Mouse (Mus musculus): Measurements from ENCODE around the gene Fam90a1b. TPM values are rescaled to one million over a fixed set of nuclear protein-coding genes. Genes with fewer than 3 reads are reported as not detected.
"Not testable (repeated sequence)": the region's sequence is repeated elsewhere in the genome, so short reads cannot be mapped to it uniquely, and the experiment has no call there.

Gene Fam90a1b
- 0.04 TPM in 1 of 2 replicates, not detected in the other for polyA plus RNA-seq (2016; fragmentation: Nextera tagmentation; extraction: Ambion mirVana)

DNA sequence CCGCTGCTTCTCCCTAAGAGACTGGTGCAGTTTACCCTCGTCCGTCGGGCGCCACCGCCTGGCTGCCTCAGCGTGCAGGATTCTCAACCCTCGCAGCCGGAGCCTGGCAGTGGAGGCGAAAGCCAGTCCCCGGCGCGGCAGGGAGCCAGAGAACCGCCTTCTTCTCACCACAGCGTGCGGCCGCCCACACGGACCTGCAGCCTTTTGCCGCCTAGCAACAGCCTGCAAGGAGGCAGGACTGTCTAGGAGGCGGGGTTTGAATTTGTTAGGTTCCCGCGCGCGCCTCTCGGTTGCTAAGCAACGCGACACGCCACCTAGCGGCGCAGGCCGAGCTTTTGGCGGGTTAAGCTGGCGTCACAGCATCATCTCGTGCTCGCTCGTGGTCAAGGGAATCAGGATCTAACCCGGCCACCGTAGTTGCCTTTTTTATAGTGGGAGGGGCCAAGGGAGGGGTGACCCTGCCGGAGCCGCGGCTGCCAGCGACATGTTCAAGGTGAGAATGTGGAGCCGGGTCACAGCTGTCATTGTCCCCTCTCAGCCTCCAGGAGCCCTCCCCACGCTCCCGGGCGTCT, at the start of gene Fam90a1b, which contains the start of gene Apoo:
Gene Fam90a1b (minus strand): TSS at position 108 of the 572 bp plus-strand sequence.
Gene Apoo (plus strand): TSS at position 448 of the 572 bp plus-strand sequence.
- H3K4me3 ChIP-seq: peak within 1 kb of the TSS; percentile 65
- peak within 1 kb of the TSS; percentile 88 for H3K27ac ChIP-seq
- 17% methylated on average over 46 of the region's 46 CpGs for WGBS
- H3K27me3 ChIP-seq (ENCODE audit: insufficient read depth, poor library complexity, severe bottlenecking): peaks cover 69% of the 10 kb centered on the region
- H3K36me3 ChIP-seq: no peaks in the 10 kb centered on the region
- no peaks in the 10 kb centered on the region for H3K9me3 ChIP-seq
- H3K4me1 ChIP-seq: no peaks in the 10 kb centered on the region
- DNase-seq (ENCODE audit: low spot score): peak; percentile 98

- H3K27ac ChIP-seq: no peak overlapping the region
- no peaks in the 10 kb centered on the region for H3K36me3 ChIP-seq
- no peak for DNase-seq (ENCODE audit: low spot score)
- H3K9me3 ChIP-seq: no peaks in the 10 kb centered on the region
- H3K4me3 ChIP-seq: no peak overlapping the region
- H3K27me3 ChIP-seq (ENCODE audit: insufficient read depth, poor library complexity, severe bottlenecking): peaks cover 4% of the 10 kb centered on the region; the same call in 1 of the 2 replicates
- no peaks in the 10 kb centered on the region for H3K4me1 ChIP-seq
- 51% methylated on average over 3 of the region's 3 CpGs for WGBS
Observed at GRCm38 (mm10) chrX:94408975-94409374, 42.4 kb upstream of the Fam90a1b start.

DNA sequence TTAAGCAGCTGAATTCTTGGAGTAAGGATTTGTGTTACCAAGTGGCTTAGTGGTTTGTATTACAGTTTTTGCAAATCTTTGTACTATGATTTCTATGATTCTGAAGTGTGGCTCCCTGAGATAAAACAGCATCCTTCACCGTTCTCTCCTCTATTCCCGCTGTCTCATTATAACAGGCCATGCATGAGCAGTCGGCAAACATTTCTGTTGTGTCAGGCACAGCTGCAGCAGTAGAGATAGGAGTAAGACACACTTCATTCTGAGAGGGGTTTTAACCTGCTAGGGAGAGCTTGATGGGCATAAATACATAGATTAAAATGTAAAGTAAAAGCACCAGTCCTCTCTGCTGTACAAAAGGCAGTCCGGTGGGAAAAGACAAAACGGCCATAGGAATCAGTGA, 12.2 kb upstream of the Fam90a1b start:
- 78% methylated on average over 5 of the region's 5 CpGs for WGBS
- Histone ChIP-seq H3K4me1 (no peaks in the 10 kb centered on the region), H3K4me3 (no peak overlapping the region), H3K36me3 (peaks cover 7% of the 10 kb centered on the region; the same call in 1 of the 2 replicates), H3K27me3 (ENCODE audit: insufficient read depth, poor library complexity, severe bottlenecking) (peaks cover 9% of the 10 kb centered on the region; the same call in 1 of the 2 replicates), H3K9me3 (no peaks in the 10 kb centered on the region), H3K27ac (no peak overlapping the region)
- no peak for DNase-seq (ENCODE audit: low spot score)

- Histone ChIP-seq H3K36me3 (no peaks in the 10 kb centered on the region), H3K27ac (peak overlapping the region; percentile 88), H3K27me3 (ENCODE audit: insufficient read depth, poor library complexity, severe bottlenecking) (peaks cover 64% of the 10 kb centered on the region), H3K9me3 (no peaks in the 10 kb centered on the region), H3K4me3 (peak overlapping the region; percentile 65), H3K4me1 (no peaks in the 10 kb centered on the region)
- DNase-seq (ENCODE audit: low spot score): no peak
- WGBS: 27% methylated on average over 17 of the region's 17 CpGs
Observed at GRCm38 (mm10) chrX:94367248-94367647, 671 bp upstream of the Fam90a1b start.

DNA sequence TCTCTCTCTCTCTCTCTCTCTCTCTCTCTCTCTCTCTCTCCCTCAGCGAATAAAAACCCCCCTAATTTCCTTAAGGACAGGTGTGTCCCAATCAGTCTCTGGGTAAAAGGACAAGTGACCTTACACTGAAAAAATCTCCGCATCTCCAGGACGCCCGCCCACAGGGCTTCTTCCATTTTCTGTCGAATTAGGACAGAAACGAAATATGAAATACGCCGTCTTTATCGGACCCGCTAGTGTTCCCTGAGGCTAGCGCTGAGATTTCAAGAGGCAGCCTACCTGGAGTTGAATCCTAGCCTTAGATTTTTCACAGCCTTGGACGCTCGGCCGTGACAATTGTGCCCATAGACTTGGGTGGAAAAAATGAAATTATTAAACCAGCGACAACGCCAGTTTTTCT, 548 bp downstream of the Fam90a1b start:
- WGBS: 20% methylated on average over 16 of the region's 16 CpGs
- Histone ChIP-seq H3K27me3 (ENCODE audit: insufficient read depth, poor library complexity, severe bottlenecking) (peaks cover 72% of the 10 kb centered on the region), H3K4me3 (peak overlapping the region; percentile 65), H3K36me3 (no peaks in the 10 kb centered on the region), H3K9me3 (no peaks in the 10 kb centered on the region), H3K4me1 (no peaks in the 10 kb centered on the region), H3K27ac (no peak overlapping the region)
- no peak for DNase-seq (ENCODE audit: low spot score)

DNA sequence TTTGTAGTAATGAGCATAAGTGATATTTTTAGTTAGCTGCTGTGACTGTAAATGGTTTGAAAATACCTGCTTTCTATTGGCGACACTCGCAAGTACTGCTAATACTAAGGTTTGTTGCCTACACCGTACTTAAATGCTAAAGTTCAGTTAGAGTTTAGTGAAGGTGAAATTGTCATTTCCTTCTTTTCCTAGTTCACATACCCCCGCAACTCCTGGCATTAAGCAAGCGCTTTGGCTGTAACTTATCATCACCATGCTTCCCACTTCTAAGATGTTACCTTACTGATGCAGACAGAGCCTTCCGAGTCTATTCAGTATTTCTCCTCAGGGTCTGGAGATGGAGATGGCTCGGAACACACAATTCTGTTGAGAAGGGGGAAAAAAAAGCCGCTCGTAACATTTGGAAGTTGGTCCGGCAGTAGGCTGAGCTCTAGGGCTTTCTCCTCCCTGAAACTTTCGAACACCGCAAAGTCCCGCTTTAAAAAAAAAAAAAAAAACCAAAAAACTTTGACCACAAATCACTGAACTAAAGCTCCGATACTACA, 1.1 kb downstream of the Fam90a1b start:
- Histone ChIP-seq H3K27me3 (ENCODE audit: insufficient read depth, poor library complexity, severe bottlenecking) (peaks cover 72% of the 10 kb centered on the region), H3K27ac (no peak overlapping the region), H3K36me3 (no peaks in the 10 kb centered on the region), H3K4me1 (no peaks in the 10 kb centered on the region), H3K9me3 (no peaks in the 10 kb centered on the region), H3K4me3 (peak overlapping the region; percentile 65)
- no peak for DNase-seq (ENCODE audit: low spot score)
- WGBS: 24% methylated on average over 14 of the region's 14 CpGs

- peaks cover 46% of the 10 kb centered on the region; the same call in 1 of the 2 replicates for H3K27me3 ChIP-seq (ENCODE audit: insufficient read depth, poor library complexity, severe bottlenecking)
- H3K27ac ChIP-seq; H3K36me3 ChIP-seq; H3K4me3 ChIP-seq; DNase-seq (ENCODE audit: low spot score); H3K4me1 ChIP-seq; H3K9me3 ChIP-seq: not testable (repeated sequence)
- WGBS: 81% methylated on average over 4 of the region's 4 CpGs
Observed at GRCm38 (mm10) chrX:94343638-94344037, 22.9 kb downstream of the Fam90a1b start.

DNA sequence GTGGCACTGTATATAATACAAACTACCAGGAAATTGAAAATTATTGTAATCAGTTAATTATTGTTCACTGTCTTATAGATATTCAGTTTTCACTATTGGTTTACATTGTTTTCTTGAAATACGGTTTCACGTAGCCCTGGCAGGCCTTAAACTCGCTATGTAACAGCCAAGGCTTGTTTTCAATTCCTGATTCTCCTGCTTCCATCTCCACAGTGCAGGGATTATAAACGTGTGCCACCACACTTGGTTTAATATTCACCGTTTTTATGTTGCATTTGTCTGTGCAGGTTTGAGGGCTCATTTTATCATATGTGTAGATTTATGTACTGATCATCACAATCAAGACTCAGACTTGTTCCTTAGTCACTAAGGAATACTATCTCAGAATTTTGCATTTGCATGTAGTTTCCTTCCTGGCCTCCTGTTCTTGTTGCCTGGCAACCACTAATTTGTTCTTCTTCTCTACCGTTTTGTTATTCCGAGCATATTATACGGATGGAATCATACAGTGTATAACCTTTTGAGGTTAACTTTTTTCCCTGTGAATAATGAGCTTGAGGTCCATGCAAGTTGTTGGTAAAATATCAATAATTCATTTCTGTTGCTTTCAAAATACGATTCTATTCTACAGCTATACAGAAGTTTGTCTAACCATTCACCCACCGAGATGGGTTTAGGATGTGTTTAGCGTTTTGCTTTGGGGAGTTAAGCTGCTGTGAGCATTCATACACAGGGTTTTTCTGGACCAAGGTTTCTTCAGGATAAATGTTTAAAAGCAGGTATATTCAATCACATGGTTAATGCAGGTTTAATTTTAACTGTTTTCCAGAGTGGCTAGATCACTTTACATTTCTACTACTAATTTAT, 45.3 kb downstream of the Fam90a1b start:
- H3K9me3 ChIP-seq: no peaks in the 10 kb centered on the region
- H3K36me3 ChIP-seq: no peaks in the 10 kb centered on the region
- H3K4me1 ChIP-seq: no peaks in the 10 kb centered on the region
- WGBS: 83% methylated on average over 11 of the region's 11 CpGs
- H3K4me3 ChIP-seq: no peak overlapping the region
- DNase-seq (ENCODE audit: low spot score): no peak
- peaks cover 51% of the 10 kb centered on the region; the same call in 1 of the 2 replicates for H3K27me3 ChIP-seq (ENCODE audit: insufficient read depth, poor library complexity, severe bottlenecking)
- no peak overlapping the region for H3K27ac ChIP-seq

Small RNA genes within 50 kb of the gene (microRNA-seq; reads per million reads assigned to microRNA genes)
- not detected for gene Gm44477

Other genes starting within 250 kb of the Fam90a1b start
- gene Zfx, start 243.1 kb downstream of the Fam90a1b start, polyA plus RNA-seq (2016; fragmentation: Nextera tagmentation; extraction: Ambion mirVana): 21.7 and 25.7 TPM in 2 replicates
- gene Eif2s3x, start 153.9 kb downstream of the Fam90a1b start, polyA plus RNA-seq (2016; fragmentation: Nextera tagmentation; extraction: Ambion mirVana): 69.5 and 75.3 TPM in 2 replicates
- 4.6 and 4.9 TPM in 2 replicates for gene Klhl15, start 132.2 kb downstream of the Fam90a1b start, polyA plus RNA-seq (2016; fragmentation: Nextera tagmentation; extraction: Ambion mirVana)
- 129 and 159 TPM in 2 replicates for gene Apoo, start 340 bp upstream of the Fam90a1b start, polyA plus RNA-seq (2016; fragmentation: Nextera tagmentation; extraction: Ambion mirVana)
- gene Maged1, start 175.4 kb upstream of the Fam90a1b start, polyA plus RNA-seq (2016; fragmentation: Nextera tagmentation; extraction: Ambion mirVana): 497 and 590 TPM in 2 replicates